Mouse (Mus musculus) layer of hippocampus, adult 11-12 months (tissue): ENCODE measurements at regions not wholly inside any gene's neighbourhood (a gene's known extent, or its start where the extent isn't known, plus 50 kb on each side); places are given as distances from the start of the nearest gene placed in this dataset.

Experiments used
- DNase-seq: peaks from one replicate; pipeline ENCODE4 v3.0.0; 2022; ENCODE audit warnings: low spot score

DNA sequence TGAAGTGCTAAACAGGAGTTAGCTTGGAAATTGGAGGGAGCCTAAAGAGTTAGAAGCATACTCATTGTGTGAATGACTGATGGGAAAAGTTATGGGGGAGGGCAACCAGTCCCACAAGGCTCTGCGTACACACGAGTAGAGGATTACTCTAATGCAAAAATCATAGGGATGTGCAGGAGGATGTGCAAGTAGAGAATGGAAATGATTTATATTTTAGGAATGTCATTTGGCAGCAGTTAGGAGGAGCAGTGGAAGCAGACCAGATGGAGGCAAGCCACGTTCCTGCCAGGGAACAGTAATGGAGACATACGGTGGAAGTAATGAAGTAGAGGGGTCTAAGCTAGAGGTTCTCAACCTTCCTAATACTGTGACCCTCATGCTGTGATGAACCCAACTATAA, 194.1 kb upstream of the Arhgap24 start:
- no peak for DNase-seq

DNA sequence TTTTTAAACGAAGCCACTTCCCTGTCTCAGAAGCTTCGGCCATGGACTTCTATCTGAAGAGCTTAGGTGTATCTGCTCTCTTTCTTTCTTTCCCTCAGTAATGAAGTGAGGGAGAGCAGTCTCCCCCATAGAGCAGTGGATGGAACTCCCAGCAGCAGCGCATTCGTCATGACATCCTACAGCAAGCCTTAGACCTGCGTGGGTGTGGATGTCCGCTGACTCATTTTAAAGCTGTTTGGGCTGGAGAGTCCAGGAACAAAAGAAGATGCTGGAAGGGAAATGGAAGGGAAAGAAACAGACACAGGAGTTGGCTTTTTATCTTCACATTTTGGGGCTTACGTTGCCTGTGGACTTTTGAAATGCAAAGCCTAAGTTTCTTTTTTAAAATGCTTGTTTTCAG, 190.3 kb upstream of the Arhgap24 start:
- DNase-seq: no peak

DNA sequence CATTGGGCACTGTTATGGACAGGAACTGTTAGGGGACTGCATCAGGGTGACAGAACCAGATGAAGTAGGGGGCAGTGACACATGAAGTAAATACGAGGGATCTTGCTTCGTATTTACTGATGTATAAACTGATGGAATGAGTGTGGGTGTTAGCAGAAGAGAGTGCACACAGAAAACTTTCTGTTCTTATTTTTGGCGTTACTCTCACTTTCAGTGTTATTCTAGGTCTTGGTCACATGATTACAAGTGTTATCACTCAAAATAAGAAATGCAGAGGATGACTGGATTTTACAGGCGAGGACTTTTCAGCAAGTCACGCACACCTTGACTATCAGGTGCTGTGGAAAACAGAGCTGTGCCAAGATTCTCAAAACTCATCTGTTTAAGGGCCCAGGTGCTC, 185.6 kb upstream of the Arhgap24 start:
- no peak for DNase-seq

DNA sequence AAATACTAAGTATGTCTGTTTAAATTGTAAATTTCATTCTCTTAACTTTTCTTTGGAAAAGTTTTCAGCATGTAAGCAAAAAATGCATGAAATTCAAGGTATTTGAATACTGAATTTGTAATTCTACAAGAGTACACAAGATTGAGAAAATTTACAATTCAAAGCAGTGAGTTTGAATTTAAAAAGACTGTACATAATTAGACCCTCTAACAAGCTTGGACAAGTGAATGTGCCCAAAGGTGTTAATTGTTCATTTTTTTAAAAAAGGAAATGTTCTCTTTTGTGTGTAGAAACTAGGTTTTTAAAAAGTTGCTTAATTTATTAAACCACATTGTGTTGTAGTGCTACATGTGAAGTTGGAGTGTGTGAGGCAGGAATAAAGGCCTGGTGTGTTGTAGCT, 174.9 kb upstream of the Arhgap24 start:
- DNase-seq: no peak

DNA sequence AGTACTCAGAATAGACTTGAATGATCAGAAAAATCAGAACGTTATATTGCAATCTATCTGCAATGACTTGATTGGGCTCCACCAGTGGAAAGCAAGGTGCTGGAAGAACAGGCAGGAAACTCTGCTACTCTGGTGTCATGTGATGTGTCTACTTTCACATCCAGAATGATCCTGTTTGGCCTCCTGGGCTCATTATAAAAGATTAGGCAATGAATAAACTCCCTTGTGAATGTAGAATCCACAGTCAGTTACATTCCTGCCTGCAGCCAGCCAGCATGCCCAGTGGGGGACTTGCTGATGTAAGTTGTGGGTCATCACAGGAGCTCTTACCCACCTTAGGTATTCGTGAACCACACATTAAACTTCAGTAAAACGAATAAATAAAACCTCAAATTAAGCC, 174.5 kb upstream of the Arhgap24 start:
- no peak for DNase-seq

DNA sequence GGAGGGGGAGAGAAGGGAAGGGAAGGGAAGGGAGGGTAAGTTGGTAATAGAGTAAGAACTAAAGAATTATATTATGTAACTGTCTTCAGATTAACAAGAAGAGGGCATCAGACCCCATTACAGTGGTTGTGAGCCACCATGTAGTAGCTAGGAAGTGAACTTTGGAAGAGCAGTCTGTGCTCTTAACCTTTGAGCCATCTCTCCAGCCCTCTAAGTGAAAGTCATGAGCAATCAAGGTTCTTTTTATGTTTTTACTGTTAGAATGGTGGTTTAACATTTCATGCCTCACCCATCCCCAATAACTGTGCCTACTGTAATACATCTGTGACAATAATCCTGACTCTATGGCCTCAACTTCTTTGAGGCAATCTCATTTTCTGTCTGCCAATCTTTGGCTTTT, 169.6 kb upstream of the Arhgap24 start:
- DNase-seq: no peak

DNA sequence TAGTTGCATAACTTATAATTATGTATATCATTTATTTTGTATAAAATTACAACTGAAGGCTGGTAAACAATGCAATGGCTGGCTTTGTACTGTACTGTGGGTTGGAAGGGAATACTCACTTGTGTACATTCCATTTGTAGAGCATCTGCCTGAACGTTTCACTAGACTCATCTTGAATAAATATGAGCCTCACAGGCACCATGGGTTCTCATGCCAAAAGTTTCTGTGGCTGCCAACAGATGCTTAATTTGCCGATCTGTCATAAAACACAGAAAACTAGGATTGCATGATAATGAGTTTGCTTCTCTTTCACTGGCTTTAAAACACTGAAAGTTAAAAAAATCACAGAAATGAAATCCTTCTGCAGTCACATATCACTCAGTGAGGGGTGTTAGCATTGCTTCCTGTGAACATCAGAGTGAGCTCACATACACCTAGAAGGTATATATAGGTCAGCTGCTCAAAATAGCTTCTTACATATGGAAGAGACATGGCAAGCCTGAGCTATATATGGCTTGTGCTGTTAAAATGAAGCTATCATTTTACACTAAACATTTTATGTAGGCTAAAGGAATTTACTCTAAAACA, 152.9 kb upstream of the Arhgap24 start:
- peak; percentile 52 for DNase-seq

DNA sequence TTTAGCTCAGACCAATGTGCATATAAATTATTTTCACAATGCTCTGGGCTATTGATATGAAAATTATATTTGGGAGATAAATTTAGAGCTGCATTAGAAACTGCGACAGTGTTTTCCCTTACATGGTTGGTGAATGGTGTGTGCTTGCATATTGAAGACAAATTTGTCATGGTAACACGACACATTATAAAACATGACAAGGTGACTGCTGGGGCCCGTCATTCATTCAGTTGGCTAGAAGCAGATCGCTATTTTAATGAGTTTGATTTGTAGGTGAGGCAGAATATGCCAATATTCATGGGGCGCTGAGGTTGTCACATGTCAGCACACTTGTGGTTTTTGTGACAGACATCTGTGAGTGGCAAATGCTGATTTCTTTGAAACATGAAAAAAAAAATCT, 147.3 kb upstream of the Arhgap24 start:
- no peak for DNase-seq

DNA sequence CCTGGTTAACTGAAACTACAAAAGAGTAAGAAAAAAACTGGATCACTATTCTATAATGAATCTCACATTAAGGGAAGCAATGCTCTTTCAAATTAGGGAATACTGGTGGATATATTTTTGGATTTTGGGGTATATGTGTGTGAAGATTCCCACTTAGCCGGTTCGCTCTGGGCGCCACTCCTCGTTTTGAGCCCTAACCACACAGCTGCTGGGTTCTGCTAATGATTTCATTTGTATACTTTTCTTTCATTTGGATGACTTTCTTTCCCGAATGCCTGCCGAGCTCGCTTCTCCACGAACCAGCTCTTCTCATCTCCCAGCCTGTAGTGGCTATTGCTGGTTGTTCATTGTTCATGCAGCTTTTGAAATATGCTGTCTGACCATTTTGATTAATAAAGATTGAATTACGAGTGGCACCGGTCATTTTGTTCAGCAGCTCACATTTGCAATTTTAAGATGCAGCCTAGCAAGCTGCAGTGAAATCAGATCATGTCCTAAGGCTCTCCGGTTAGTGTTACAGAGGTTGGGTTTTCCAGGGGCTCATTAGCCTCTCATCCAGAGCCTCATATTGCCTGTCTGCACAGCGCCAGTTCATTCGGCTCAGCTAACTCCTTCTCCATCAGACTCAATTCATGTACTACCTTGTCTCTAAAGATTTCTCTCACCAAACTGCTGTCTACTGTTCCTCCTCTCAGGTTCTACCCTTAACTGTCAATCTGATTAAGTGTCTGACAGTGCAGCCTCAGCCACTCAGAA, 146.6 kb upstream of the Arhgap24 start:
- no peak for DNase-seq

DNA sequence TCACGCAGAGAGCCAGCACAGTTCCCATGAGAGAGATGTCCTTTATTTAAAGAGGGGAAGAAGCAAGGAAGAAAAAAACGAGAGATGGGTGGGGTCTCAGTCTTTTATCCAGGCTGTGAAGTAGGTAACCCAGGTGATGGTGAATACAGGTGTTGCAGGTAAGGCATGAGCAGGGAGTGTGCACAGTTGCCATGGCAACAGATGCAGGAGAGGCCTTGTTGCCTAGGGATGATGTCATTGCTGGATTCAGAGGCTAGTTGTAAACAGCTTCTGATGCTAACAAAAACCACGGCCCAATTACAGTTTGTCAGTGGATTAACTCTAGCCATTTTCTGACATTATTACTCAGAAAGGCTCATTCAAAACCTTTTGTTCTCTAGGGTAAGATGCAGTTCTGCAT, 114.7 kb upstream of the Arhgap24 start:
- peak; percentile 25 for DNase-seq

DNA sequence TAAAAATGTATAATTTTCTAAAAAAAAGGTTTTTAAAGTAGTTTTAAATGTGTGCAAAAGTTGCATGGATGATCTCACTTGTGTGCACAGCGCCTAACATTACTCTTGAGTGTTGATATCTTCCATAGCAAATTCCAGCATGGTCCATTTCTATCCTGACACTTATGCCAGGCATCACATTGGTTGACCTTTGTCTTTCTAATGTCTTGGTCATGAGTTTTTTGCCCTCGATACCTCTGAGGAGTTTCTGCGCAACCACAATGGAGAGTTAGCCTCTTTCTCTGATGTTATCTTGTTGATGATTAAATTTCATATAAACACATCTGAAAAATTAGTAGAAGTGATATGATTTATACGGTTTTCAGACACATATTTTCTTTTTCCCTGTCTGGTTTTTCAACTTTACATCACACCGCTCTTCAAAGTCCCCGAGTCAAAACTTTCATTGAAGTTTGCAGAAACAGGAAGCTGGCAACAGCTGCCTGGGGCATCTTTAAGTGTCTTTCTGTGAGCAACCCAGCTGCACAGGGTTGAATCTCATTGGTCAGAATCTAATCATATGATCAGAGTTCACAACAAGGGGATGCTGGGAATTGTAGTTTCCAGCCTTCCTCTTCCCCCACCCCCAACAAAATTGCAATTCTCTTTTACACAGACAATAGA, 107.8 kb upstream of the Arhgap24 start:
- DNase-seq: peak; percentile 24

DNA sequence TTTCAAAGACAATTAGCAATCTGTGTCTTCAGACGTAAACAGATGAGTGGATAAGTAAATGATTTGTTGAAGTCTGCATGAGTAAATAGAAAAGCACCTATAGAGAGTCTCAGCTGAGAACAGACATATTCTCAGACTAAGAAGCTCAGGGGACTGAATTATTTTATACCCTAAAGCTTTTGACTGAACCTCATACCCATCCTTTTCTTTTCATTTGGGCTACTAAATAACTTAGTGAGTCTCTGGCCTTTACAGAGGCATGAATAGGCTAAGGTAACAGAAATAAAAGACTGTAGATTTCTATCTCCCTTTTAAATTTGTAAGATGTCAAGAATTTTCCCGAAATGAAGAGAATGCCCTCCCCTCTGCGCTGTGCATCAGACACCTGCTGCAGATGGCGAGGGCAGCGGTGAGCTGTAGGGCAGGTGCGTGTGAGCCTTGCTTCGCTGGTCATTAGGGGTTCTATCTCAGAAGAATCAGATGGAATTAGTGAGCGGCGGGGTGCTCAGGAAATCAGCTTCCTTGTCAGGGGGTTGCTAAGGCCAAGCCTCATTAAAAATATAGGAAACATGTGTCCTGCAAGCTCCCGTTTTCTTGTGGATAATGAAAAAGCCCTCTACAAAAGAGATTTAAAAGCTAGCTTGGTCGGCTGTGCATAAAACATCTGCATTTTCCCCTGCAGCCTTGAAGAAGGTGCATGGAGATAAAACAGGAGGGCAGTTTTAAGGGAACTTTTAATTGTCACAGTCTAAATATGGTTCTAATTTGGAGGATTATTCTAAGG, 107.0 kb upstream of the Arhgap24 start:
- DNase-seq: no peak

DNA sequence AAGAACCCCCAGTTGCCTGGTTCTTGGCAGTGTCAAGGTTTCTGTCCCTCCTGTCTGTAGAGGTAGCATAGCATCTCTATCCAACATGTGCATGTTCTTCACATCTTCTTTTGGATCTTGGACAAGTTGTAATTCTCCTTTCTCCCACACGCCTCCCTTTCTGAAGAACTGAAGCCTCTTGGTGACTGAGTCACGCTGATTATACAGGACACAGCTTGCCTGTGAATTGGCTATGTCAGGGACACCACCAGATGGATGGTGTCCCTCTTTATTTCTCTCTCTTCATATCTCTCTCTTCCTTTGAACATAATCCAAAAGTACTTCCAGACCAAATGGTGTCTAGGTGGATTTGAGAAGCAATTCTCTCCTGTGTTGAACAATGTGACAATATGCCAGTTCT, 105.9 kb upstream of the Arhgap24 start:
- DNase-seq: no peak

DNA sequence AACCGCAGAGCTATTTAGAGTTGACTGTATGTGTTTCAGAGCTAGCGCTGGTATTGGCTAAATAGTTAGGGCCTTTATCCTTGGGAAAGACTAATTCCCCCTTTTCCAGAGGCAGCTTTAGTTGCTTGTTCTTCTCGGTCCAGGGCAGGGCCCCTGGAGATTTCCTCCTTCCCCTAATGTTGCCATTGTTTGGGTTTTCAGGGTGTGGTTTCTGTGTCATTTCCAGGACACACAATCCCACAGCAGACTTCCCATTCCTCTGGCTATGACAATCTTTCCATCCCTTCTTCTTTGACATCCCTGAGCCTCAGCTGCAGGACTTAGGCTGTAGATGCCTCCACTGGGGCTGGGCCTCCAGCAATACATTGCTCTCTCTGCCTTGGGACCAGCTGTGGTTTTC, 87.2 kb upstream of the Arhgap24 start:
- DNase-seq: no peak

DNA sequence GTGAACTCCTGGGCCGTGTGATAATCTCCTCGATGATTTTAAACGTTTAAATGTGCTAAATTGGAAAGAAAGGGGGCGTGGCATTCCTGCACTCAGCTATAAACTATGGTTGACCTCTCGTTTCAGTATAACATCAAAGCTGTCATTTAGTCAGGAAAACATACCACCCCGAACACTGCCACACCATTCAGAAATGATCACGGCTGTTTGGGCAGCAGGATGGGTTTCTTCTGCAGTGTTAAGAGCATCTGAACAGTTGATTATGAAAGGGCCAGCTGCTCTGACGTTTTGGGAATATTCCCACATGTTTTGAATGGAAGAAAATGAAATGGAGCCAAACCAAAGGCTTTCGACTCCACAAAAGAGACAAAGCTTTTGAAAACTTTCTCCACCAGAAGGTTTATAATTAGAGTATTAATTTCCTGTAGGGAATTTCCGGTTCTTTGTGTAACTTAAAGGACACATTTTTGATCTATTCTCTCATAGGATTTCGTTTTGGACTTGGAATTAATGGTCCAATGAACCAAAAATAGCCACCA, 85.5 kb upstream of the Arhgap24 start:
- DNase-seq: no peak

DNA sequence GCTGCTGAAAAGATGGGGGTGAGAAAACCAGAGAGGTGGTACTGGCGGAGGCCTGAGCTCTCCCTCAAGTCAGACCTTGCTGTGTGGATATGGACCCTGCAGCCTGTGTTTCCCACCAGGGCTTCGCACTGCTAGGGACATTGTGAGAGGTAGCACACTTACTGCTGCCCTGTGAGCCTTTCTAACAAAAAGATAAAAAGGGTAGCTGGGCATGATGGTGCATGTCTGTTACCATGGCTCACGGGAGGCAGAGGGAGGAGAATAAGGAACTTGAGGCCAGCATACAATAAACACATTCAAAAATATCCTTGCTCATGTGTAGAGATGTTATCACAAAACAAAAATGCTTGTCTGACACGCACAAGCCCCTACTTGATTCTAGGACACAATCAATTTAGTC, 82.2 kb upstream of the Arhgap24 start:
- DNase-seq: no peak

DNA sequence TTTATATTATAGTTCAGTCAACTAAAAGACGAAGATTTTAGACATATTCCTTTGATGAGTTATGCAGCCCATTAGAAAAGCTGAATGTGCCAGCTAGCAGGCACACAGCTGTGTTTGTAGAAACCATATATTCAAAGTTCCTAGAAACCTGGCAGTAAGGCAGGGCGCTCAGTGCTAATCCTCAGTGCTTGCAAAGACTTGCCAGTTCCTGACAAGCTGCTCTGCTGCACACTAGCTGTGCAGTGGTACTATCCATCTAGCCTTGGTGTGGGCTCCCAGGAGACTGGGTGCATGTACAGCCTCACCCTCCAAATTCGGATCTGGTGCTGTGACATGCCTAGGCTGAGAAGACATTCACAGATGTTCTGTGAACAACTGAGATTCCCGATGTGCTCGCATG, 63.5 kb upstream of the Arhgap24 start:
- DNase-seq: no peak

DNA sequence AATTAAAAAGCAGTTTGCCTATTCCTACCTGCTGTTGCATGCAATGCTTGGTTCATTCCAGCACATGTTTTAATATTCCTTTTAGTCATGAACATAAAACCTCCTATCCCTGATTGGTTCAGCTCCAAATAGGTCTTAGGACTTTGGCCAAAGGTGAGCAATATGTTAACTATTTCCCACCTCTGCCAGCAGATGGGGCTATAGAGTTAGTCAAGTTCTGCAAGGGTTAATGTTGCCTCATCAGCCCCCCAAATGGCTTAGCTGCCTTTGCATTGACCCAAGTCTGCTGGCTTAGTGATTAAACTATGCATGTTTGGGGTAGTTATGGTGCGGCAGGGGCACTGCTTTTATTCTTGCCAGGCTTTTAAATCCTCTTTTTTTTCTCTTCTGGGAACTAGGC, 62.1 kb upstream of the Arhgap24 start:
- DNase-seq: no peak

DNA sequence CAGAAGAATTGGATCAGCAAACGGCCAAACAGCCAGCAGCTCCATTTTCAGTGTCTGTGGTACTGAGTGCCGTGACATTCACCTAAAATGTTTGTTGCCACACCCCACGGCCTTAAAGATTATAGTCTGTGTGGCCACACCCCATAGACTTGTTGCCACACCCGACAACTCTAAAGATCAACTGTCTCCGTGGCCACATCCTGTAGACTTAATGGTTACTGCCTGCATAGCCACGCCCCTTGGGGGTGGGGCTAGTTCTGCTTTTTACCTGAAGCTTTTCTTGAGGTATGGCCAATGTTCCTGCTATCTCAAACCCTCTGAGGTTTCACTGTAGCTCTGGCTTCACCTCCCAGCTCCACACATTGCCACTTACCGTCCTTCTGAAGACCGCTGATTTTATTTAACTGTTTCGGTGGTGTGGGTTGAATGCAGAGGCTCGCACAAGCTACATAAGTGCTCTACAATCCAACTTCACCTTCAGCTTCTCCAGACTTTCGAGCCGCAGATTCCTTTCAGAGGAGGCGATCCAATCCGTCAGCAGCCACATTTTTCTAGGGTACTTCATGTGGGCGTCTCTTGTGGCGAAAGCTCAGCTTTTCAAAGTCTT, 56.5 kb upstream of the Arhgap24 start:
- no peak for DNase-seq

DNA sequence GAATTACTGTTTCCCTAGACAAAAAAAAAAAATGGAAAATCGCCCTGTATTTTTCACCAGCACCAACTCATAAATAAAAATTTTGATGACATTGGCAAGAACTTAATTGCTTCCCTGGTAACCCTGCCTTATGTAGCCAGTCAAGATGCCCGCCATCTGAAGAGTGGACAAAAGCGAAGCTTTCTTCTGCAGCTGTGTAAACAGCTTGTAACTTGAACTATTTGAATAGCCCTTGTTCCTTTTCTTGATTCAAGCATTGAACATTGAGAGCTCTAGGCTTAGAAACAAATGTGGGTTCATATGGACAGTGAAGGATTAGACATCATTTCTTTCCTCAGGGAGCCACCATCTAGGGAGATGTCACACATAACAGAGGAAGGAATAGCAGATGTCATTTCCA, 52.9 kb upstream of the Arhgap24 start:
- DNase-seq: no peak
